Mouse (Mus musculus) left cerebral cortex, adult 18-20 months (tissue): ENCODE measurements at regions not wholly inside any gene's neighbourhood (a gene's known extent, or its start where the extent isn't known, plus 50 kb on each side); places are given as distances from the start of the nearest gene placed in this dataset.

Experiments
- DNase-seq, 2 experiments: peaks; one replicate each; pipeline ENCODE4 v3.0.0; 2021 to 2022; ENCODE audit warnings: low spot score in 2 of 2, mixed read lengths in 1 of 2

GRCm38 (mm10) chr12:98045784-98046458 is 213.3 kb downstream of the Galc start:
- DNase-seq = no peak

- no peak for DNase-seq
Measured at GRCm38 (mm10) chr12:98043436-98043835, 215.8 kb downstream of the Galc start.

GRCm38 (mm10) chr12:98039677-98040076 is 219.6 kb downstream of the Galc start:
- no peak for DNase-seq

- no peak for DNase-seq
Measured at GRCm38 (mm10) chr12:98023655-98024054, 235.6 kb downstream of the Galc start.

- no peak for DNase-seq
Measured at GRCm38 (mm10) chr12:98014607-98015278, 244.5 kb downstream of the Galc start.

- no peak for DNase-seq
Measured at GRCm38 (mm10) chr12:98009175-98009574, 250.1 kb downstream of the Galc start.

GRCm38 (mm10) chr12:98005671-98006469 is 253.4 kb downstream of the Galc start:
- no peak for DNase-seq

GRCm38 (mm10) chr12:98002217-98002616 is 257.0 kb downstream of the Galc start:
- DNase-seq = no peak

GRCm38 (mm10) chr12:97994884-97995283 is 264.4 kb downstream of the Galc start:
- DNase-seq = no peak

GRCm38 (mm10) chr12:97993937-97994336 is 265.3 kb downstream of the Galc start:
- peak in 1 of 2 experiments; percentile 8 for DNase-seq

GRCm38 (mm10) chr12:97983390-97983789 is 275.9 kb downstream of the Galc start:
- DNase-seq = peak; percentile 21 to 53

- no peak for DNase-seq
Measured at GRCm38 (mm10) chr12:97978668-97979067, 280.6 kb downstream of the Galc start.

GRCm38 (mm10) chr12:97978178-97978651 is 281.0 kb downstream of the Galc start:
- no peak for DNase-seq

- no peak for DNase-seq
Measured at GRCm38 (mm10) chr12:97977633-97978032, 281.6 kb downstream of the Galc start.

GRCm38 (mm10) chr12:97973909-97974510 is 285.2 kb downstream of the Galc start:
- peak; percentile 51 to 60 for DNase-seq

- DNase-seq = no peak
Measured at GRCm38 (mm10) chr12:97957201-97957600, 302.1 kb downstream of the Galc start.

GRCm38 (mm10) chr12:97953336-97953735 is 305.9 kb downstream of the Galc start:
- no peak for DNase-seq

- DNase-seq = no peak
Measured at GRCm38 (mm10) chr12:97952204-97952603, 307.1 kb downstream of the Galc start.

GRCm38 (mm10) chr12:97950072-97950471 is 309.2 kb downstream of the Galc start:
- DNase-seq = no peak

- DNase-seq = no peak
Measured at GRCm38 (mm10) chr12:97947421-97947820, 311.8 kb downstream of the Galc start.

- no peak for DNase-seq
Measured at GRCm38 (mm10) chr12:97938361-97938760, 320.9 kb downstream of the Galc start.
